Mouse (Mus musculus) E14TG2a.4 (cell line): ENCODE measurements around the gene Fnip1.

Source experiments
- H3K27me3 ChIP-seq: 2 replicates; pipeline ENCODE4 v1.6.1; 2014; ENCODE audit warnings: low read length, control low read depth; ENCODE audit not compliant: insufficient read depth
- H3K36me3 ChIP-seq: 2 replicates; pipeline ENCODE4 v1.6.1; 2014; ENCODE audit warnings: low read length, control low read depth; ENCODE audit not compliant: insufficient read depth
- H3K4me1 ChIP-seq: replicated peaks from 2 replicates; pipeline ENCODE4 v1.6.1; 2014; ENCODE audit warnings: low read depth, low read length, control low read depth
- H3K4me3 ChIP-seq: replicated peaks from 2 replicates; pipeline ENCODE4 v1.5.1; 2014; ENCODE audit warnings: mild to moderate bottlenecking, low read length
- H3K9me3 ChIP-seq: 2 replicates; pipeline ENCODE4 v1.6.1; 2014; ENCODE audit warnings: low read length, control low read depth
- CTCF ChIP-seq: conservative IDR thresholded peaks from 2 replicates; pipeline ENCODE4 v1.5.1; 2014; ENCODE audit warnings: low read length
- NANOG ChIP-seq: IDR thresholded peaks from 2 replicates; pipeline ENCODE4 v1.6.1; 2014; ENCODE audit warnings: borderline replicate concordance, low read length, mixed read lengths
- POU5F1 ChIP-seq: IDR thresholded peaks from 2 replicates; pipeline ENCODE4 v1.6.1; 2014; ENCODE audit warnings: low read length, borderline replicate concordance

Gene Fnip1

DNA sequence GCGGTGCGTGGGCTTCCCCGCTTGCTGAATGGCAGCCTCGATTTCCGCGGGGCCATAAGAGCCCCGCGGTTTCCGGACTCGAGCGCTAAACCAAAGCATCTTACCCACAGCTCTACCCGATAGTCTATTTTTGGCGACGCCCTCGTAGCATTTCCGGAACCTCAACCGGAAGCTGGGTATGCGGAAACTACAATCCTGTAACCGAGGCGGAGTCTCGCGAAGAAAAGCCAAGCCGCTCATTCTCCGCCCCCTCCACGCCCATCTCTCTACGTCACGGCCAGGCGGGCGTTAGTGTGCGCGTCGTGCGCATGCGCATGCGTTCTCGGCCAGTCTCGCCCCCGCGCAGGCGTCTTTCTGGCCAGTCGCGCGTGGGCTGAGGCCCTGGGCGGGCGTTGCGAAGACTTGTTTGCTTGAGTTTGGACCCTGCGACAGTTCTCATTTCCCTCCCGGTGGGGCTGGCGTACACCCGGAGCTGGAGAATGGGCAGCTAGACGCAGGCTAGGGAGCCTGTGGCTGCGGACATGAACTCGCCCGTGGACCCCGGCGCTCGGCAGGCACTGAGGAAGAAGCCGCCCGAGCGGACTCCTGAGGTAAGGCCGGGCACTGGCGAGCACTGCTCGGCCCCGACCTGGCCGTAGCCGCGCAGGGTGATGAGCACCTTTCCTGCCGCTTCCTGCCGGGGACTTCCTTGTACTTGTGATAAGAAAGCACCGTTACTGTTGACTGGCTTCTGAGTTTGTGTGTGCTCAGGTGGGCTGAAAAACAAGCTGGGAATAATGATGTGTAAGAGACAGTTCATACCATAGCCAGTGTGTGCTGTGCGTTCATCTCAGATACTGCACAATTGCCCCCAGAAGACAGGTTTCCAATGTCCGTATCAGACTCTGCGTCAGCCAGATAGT lies 84.8 kb downstream of the Fnip1 start, which contains the start of gene Rapgef6:
Gene Rapgef6 (plus strand): TSS at position 319 of the 902 bp plus-strand sequence.
- no peaks in the 10 kb centered on the region for H3K36me3 ChIP-seq
- H3K27me3 ChIP-seq = no peaks in the 10 kb centered on the region
- TF ChIP-seq NANOG (no peak), POU5F1 (no peak), CTCF (no peak)
- peaks cover 21% of the 10 kb centered on the region for H3K4me1 ChIP-seq
- H3K4me3 ChIP-seq = peak within 1 kb of the TSS; percentile 99
- H3K9me3 ChIP-seq = no peaks in the 10 kb centered on the region

- H3K9me3 ChIP-seq = no peaks in the 10 kb centered on the region
- H3K4me1 ChIP-seq = peaks cover 21% of the 10 kb centered on the region
- no peaks in the 10 kb centered on the region for H3K27me3 ChIP-seq
- TF ChIP-seq POU5F1 (no peak), NANOG (no peak), CTCF (no peak)
- H3K36me3 ChIP-seq = no peaks in the 10 kb centered on the region
- H3K4me3 ChIP-seq = peak overlapping the region; percentile 99
Measured at GRCm38 (mm10) chr11:54523431-54524001, 85.5 kb downstream of the Fnip1 start.

DNA sequence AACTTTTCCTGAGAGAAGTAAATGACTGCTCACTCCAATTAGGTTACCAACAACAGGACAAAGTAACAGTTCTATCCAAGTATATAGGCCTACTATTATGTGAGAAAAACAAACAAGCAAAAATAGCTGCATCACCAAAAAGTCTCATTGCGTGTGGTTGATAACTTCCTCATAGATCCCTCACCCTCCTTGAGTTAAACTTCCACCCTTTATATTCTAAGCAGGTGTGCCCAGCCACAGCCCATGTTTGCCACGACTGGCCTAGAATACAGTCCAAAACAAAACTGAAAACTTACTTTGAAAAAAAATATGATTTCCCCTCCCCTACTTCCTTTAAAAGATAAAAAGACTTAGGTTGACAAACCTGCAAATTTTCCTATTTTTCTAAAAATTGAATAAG lies 90.0 kb downstream of the Fnip1 start:
- Histone ChIP-seq H3K27me3 (no peaks in the 10 kb centered on the region), H3K9me3 (no peaks in the 10 kb centered on the region), H3K36me3 (no peaks in the 10 kb centered on the region), H3K4me3 (no peak overlapping the region), H3K4me1 (peaks cover 16% of the 10 kb centered on the region)
- no peak for TF ChIP-seq NANOG
- TF ChIP-seq CTCF = no peak
- TF ChIP-seq POU5F1 = no peak

DNA sequence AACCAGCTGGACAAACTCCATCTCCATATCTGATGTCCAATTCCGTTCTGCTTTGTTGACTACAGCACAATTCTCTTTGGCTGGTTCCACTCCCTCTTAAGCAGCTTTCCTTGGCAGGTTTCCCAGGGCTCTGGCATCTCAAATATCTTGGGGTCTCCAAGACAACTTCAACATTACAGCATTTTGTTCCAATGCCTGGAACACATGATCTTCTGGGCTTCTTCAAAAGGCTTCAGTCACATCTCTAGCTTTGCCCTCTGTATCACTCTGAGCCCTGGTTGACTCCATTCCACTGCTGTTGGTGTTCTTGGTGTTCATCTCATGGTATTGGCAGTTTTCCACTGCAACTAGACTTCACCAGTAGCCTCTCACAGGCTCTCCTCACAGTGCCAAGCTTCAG lies 92.4 kb downstream of the Fnip1 start:
- peaks cover 4% of the 10 kb centered on the region for H3K4me1 ChIP-seq
- no peaks in the 10 kb centered on the region for H3K27me3 ChIP-seq
- no peaks in the 10 kb centered on the region for H3K9me3 ChIP-seq
- H3K4me3 ChIP-seq = no peak overlapping the region
- H3K36me3 ChIP-seq = no peaks in the 10 kb centered on the region
- TF ChIP-seq CTCF (no peak), POU5F1 (no peak), NANOG (no peak)

- no peak overlapping the region for H3K4me3 ChIP-seq
- TF ChIP-seq NANOG (no peak), POU5F1 (no peak), CTCF (no peak)
- no peaks in the 10 kb centered on the region for H3K36me3 ChIP-seq
- no peaks in the 10 kb centered on the region for H3K27me3 ChIP-seq
- H3K9me3 ChIP-seq = no peaks in the 10 kb centered on the region
- peaks cover 4% of the 10 kb centered on the region for H3K4me1 ChIP-seq
Measured at GRCm38 (mm10) chr11:54530916-54531315, 92.9 kb downstream of the Fnip1 start.

DNA sequence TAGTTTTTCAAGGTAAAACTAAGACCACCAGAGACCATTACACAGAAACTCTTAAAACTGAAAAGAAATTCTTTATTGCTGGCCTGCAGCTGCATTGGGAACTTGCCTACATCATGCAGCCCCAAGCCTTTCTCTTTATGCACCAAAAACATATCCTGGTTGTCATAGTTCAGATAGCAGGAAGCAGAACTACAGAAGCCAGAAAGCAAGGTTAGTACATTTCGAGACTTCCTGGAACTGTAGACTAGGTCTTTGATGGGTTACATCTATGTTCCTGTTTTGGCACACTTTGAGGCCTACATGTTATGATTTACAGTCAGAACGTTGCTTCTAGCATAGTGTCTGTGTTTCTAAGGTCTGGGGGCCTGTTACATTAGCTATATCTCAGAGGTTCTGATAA lies 95.8 kb downstream of the Fnip1 start:
- Histone ChIP-seq H3K4me3 (no peak overlapping the region), H3K4me1 (peaks cover 10% of the 10 kb centered on the region), H3K27me3 (no peaks in the 10 kb centered on the region), H3K36me3 (no peaks in the 10 kb centered on the region), H3K9me3 (no peaks in the 10 kb centered on the region)
- TF ChIP-seq POU5F1 = no peak
- TF ChIP-seq NANOG = no peak
- TF ChIP-seq CTCF = no peak

DNA sequence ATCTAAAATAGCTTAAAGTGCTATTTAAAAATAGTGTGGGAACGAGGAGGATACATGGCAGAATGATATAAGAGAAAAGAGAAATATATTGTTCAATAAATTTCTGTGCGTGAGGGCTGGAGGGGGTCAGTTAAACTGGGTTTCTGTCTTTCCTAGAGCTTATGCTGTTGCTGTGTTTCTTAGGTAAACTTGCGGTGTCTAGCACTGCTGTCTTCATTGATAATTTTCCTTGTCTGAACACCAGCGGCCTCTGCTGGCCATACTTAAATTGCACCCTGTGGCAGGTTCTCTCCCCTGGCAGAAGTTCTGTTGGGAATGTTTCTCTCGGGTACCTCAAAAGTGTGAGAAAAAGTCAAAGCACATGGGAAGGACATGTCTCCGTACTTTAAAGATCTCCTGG lies 96.9 kb downstream of the Fnip1 start:
- Histone ChIP-seq H3K36me3 (no peaks in the 10 kb centered on the region), H3K4me3 (no peak overlapping the region), H3K27me3 (no peaks in the 10 kb centered on the region), H3K9me3 (no peaks in the 10 kb centered on the region), H3K4me1 (peaks cover 13% of the 10 kb centered on the region)
- TF ChIP-seq NANOG (no peak), POU5F1 (no peak), CTCF (peak; percentile 94)

DNA sequence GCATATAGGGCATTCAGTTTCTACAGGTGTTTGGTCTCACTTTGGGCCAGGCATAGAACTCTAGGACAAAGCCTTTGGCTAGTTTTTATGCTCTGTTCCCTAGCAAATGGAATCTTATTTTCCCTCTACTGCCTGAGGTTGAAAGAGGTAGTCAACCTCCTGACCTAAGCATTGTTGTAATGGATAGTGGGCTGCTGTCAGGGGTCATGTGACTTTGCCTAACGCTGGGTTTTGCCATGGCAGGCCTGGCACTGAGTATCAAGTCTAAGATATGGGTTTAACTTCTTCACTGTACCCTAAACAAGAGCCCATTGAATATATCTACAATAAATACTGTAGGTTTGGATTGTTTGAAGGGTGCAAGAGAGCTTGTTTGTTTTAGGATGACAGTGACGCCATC lies 101.0 kb downstream of the Fnip1 start:
- H3K9me3 ChIP-seq = no peaks in the 10 kb centered on the region

More for the DNA sequence above, 101.0 kb downstream of the Fnip1 start:
- no peak overlapping the region for H3K4me3 ChIP-seq
- TF ChIP-seq NANOG (no peak), POU5F1 (no peak), CTCF (no peak)
- no peaks in the 10 kb centered on the region for H3K36me3 ChIP-seq
- peaks cover 9% of the 10 kb centered on the region; the same call in 1 of the 2 replicates for H3K4me1 ChIP-seq
- H3K27me3 ChIP-seq = no peaks in the 10 kb centered on the region
